Mouse (Mus musculus) urinary bladder, adult 2 months (tissue): Measurements from ENCODE around the gene Zfp119b. TPM values are rescaled to one million over a fixed set of nuclear protein-coding genes. Genes with fewer than 3 reads are reported as not detected.

ENCODE experiments used
- DNase-seq: peaks from one replicate; pipeline ENCODE4 v3.0.0; 2022; ENCODE audit warnings: low spot score
- polyA plus RNA-seq: library from polyadenylated mRNA; depleted of rRNA; stranded (reverse); fragments of >200 nt; gene quantifications from 2 replicates; pipeline ENCODE4 v1.2.3, GENCODE M21; 2012; rRNA removed

Zfp119b gene
- polyA plus RNA-seq, result 5.4 TPM in 2 replicates

- no peak for DNase-seq
These were observed at the start of gene Zfp119b for GRCm38 (mm10) chr17:55949400-55949799. Zfp119b (minus strand) TSS chr17:55949500.

GRCm38 (mm10) chr17:55996007-55996406 lies 46.7 kb upstream of the Zfp119b start:
- DNase-seq, result no peak

GRCm38 (mm10) chr17:55990278-55990898 lies 41.1 kb upstream of the Zfp119b start:
- no peak for DNase-seq

- no peak for DNase-seq
These were observed 37.0 kb upstream of the Zfp119b start, which contains the start of gene Fsd1 for GRCm38 (mm10) chr17:55986030-55986961. Fsd1 (plus strand) TSS chr17:55986509.

- no peak for DNase-seq
These were observed 28.0 kb upstream of the Zfp119b start for GRCm38 (mm10) chr17:55977301-55977700.

GRCm38 (mm10) chr17:55976255-55976862 lies 27.1 kb upstream of the Zfp119b start:
- no peak for DNase-seq

GRCm38 (mm10) chr17:55971453-55971852 lies 22.2 kb upstream of the Zfp119b start:
- DNase-seq, result no peak

- DNase-seq, result no peak
These were observed 20.9 kb upstream of the Zfp119b start, which contains the start of gene Shd for GRCm38 (mm10) chr17:55969966-55970891. Shd (plus strand) TSS chr17:55970467.

- DNase-seq, result no peak
These were observed 20.3 kb upstream of the Zfp119b start for GRCm38 (mm10) chr17:55969560-55969959.

GRCm38 (mm10) chr17:55968210-55968609 lies 18.9 kb upstream of the Zfp119b start:
- DNase-seq, result no peak

- DNase-seq, result no peak
These were observed 17.9 kb upstream of the Zfp119b start for GRCm38 (mm10) chr17:55967186-55967585.

GRCm38 (mm10) chr17:55964996-55965395 lies 15.7 kb upstream of the Zfp119b start:
- no peak for DNase-seq

- DNase-seq, result no peak
These were observed 15.2 kb upstream of the Zfp119b start for GRCm38 (mm10) chr17:55964496-55964895.

- DNase-seq, result no peak
These were observed 13.9 kb upstream of the Zfp119b start for GRCm38 (mm10) chr17:55963171-55963570.

GRCm38 (mm10) chr17:55961631-55962030 lies 12.3 kb upstream of the Zfp119b start:
- DNase-seq, result no peak

- DNase-seq, result no peak
These were observed 11.5 kb upstream of the Zfp119b start for GRCm38 (mm10) chr17:55960791-55961190.

GRCm38 (mm10) chr17:55959946-55960740 lies 10.8 kb upstream of the Zfp119b start:
- DNase-seq, result no peak

- DNase-seq, result peak; percentile 84
These were observed 9.8 kb upstream of the Zfp119b start, which contains the start of gene Yju2 for GRCm38 (mm10) chr17:55958918-55959728. Yju2 (plus strand) TSS chr17:55959099.

GRCm38 (mm10) chr17:55958584-55958886 lies 9.2 kb upstream of the Zfp119b start:
- no peak for DNase-seq
